Mouse (Mus musculus) myocyte (in vitro differentiated cells): ENCODE measurements around the gene Sh3d19. TPM values are rescaled to one million over a fixed set of nuclear protein-coding genes. Genes with fewer than 3 reads are reported as not detected.

ENCODE experiments used
- H3K27me3 ChIP-seq: one replicate; pipeline ENCODE4 v1.6.1; 2011; ENCODE audit not compliant: control insufficient read depth, insufficient read depth, insufficient read length
- H3K36me3 ChIP-seq: one replicate; pipeline ENCODE4 v1.6.1; 2011; ENCODE audit not compliant: control insufficient read depth, insufficient read depth
- H3K4me2 ChIP-seq: one replicate; pipeline ENCODE4 v1.6.1; 2011; ENCODE audit warnings: low read depth, control low read depth
- H3K4me3 ChIP-seq: one replicate; pipeline ENCODE4 v1.5.1; 2011; ENCODE audit warnings: mild to moderate bottlenecking, control low read depth, moderate library complexity
- H3K79me2 ChIP-seq: one replicate; pipeline ENCODE4 v1.6.1; 2011; ENCODE audit not compliant: control insufficient read depth, insufficient read depth
- H3ac ChIP-seq: one replicate; pipeline ENCODE4 v1.6.1; 2011; ENCODE audit not compliant: control insufficient read depth, insufficient read length
- CEBPB ChIP-seq: IDR thresholded peaks from 2 replicates; pipeline ENCODE4 v1.6.1; 2011; ENCODE audit warnings: mild to moderate bottlenecking, moderate library complexity; ENCODE audit not compliant: poor library complexity, insufficient read depth, severe bottlenecking
- E2F4 ChIP-seq: IDR thresholded peaks from one replicate; pipeline ENCODE4 v1.6.1; 2011; ENCODE audit warnings: mild to moderate bottlenecking, control low read depth, moderate library complexity; ENCODE audit not compliant: insufficient read depth
- MAX ChIP-seq: IDR thresholded peaks from one replicate; pipeline ENCODE4 v1.6.1; 2011; ENCODE audit warnings: low read depth, mild to moderate bottlenecking, control low read depth
- MYOD1 ChIP-seq, 3 experiments: IDR thresholded peaks; one replicate each; pipeline ENCODE4 v1.6.1; 2011; ENCODE audit warnings: control low read depth in 2 of 3, low read depth in 2 of 3, mild to moderate bottlenecking in 2 of 3, moderate library complexity in 1 of 3; ENCODE audit not compliant: insufficient read length in 2 of 3, control insufficient read depth in 1 of 3
- MYOG ChIP-seq, 3 experiments: IDR thresholded peaks; one replicate each; pipeline ENCODE4 v1.6.1; 2011; ENCODE audit warnings: control low read depth in 2 of 3, low read depth in 2 of 3, mild to moderate bottlenecking in 2 of 3; ENCODE audit not compliant: insufficient read length in 2 of 3, control insufficient read depth in 1 of 3, insufficient read depth in 1 of 3
- POLR2A ChIP-seq: IDR thresholded peaks from one replicate; pipeline ENCODE4 v1.6.1; 2011; ENCODE audit warnings: low read depth, mild to moderate bottlenecking, control low read depth, moderate library complexity; ENCODE audit not compliant: insufficient read length
- POLR2AphosphoS2 ChIP-seq: IDR thresholded peaks from one replicate; pipeline ENCODE4 v1.6.1; 2011; ENCODE audit warnings: low read depth, control low read depth; ENCODE audit not compliant: insufficient read length
- REST ChIP-seq: IDR thresholded peaks from one replicate; pipeline ENCODE4 v1.6.1; 2011; ENCODE audit warnings: mild to moderate bottlenecking, control low read depth, moderate library complexity; ENCODE audit not compliant: insufficient read depth, insufficient read length
- SRF ChIP-seq: IDR thresholded peaks from one replicate; pipeline ENCODE4 v1.6.1; 2011; ENCODE audit warnings: low read depth; ENCODE audit not compliant: control insufficient read depth, insufficient read length
- TCF12 ChIP-seq: IDR thresholded peaks from one replicate; pipeline ENCODE4 v1.6.1; 2011; ENCODE audit warnings: mild to moderate bottlenecking, control low read depth; ENCODE audit not compliant: poor library complexity, insufficient read depth, severe bottlenecking
- TCF3 ChIP-seq: IDR thresholded peaks from one replicate; pipeline ENCODE4 v1.6.1; 2011; ENCODE audit warnings: low read depth, control low read depth; ENCODE audit not compliant: insufficient read length
- USF1 ChIP-seq: IDR thresholded peaks from one replicate; pipeline ENCODE4 v1.6.1; 2011; ENCODE audit warnings: low read depth, mild to moderate bottlenecking, control low read depth, moderate library complexity
- polyA plus RNA-seq: library from polyadenylated mRNA; unstranded; fragments of >200 nt; fragmentation: generic; extraction: Trizol; gene quantifications from one replicate; pipeline ENCODE4 v1.2.1, GENCODE M21; 2012; ENCODE audit warnings: missing spikeins

Sh3d19 gene
- polyA plus RNA-seq, 1 experiment, result 7.0 TPM

- TF ChIP-seq SRF (no peak), REST (no peak), POLR2A (no peak), CEBPB (no peak), TCF3 (no peak), MYOG (IDR thresholded peaks at IDR 0.05; ENCODE audit: control insufficient read depth in 1 of 3, insufficient read depth in 1 of 3, insufficient read length in 2 of 3, low read depth in 2 of 3) (no peak), MAX (no peak), E2F4 (no peak), MYOD1 (IDR thresholded peaks at IDR 0.05; ENCODE audit: control insufficient read depth in 1 of 3, insufficient read length in 2 of 3, low read depth in 2 of 3) (no peak), TCF12 (no peak), USF1 (no peak), POLR2AphosphoS2 (no peak)
- no peak overlapping the region for H3ac ChIP-seq
- H3K27me3 ChIP-seq, result no peaks in the 10 kb centered on the region
- H3K36me3 ChIP-seq, result no peaks in the 10 kb centered on the region
- no peak overlapping the region for H3K4me2 ChIP-seq
- H3K79me2 ChIP-seq, result no peaks in the 10 kb centered on the region
- no peak overlapping the region for H3K4me3 ChIP-seq
Measured at GRCm38 (mm10) chr3:86076511-86077283, 105.8 kb downstream of the Sh3d19 start.

DNA sequence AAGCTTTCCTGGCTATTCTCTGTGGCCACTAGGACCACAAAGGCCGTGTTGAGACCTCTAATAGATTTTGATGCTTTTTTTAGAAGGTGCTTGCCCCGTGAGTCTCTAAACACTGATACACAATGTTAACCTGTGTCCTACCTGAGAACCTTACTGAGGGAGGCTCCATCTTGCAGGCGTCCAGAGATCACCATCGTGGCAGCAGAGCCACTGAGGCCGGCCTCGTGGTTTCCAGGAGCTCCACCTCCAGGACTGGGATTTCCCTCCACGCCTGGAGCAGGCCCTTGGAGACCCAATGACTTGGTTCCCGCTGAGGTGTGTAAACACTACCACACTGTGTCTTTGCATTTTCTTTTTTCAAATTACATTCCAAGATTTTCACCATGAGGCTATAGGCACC is 112.1 kb downstream of the Sh3d19 start:
- no peaks in the 10 kb centered on the region for H3K27me3 ChIP-seq
- no peak overlapping the region for H3K4me3 ChIP-seq
- no peaks in the 10 kb centered on the region for H3K36me3 ChIP-seq
- no peak overlapping the region for H3ac ChIP-seq
- TF ChIP-seq TCF3 (no peak), POLR2A (no peak)
- no peaks in the 10 kb centered on the region for H3K79me2 ChIP-seq
- no peak overlapping the region for H3K4me2 ChIP-seq

- H3K4me2 ChIP-seq, result no peak overlapping the region
- no peaks in the 10 kb centered on the region for H3K79me2 ChIP-seq
- no peak for TF ChIP-seq POLR2A
- no peak for TF ChIP-seq MYOG (IDR thresholded peaks at IDR 0.05; ENCODE audit: control insufficient read depth in 1 of 3, insufficient read depth in 1 of 3, insufficient read length in 2 of 3, low read depth in 2 of 3)
- H3K27me3 ChIP-seq, result no peaks in the 10 kb centered on the region
- no peak overlapping the region for H3K4me3 ChIP-seq
- H3K36me3 ChIP-seq, result no peaks in the 10 kb centered on the region
- no peak overlapping the region for H3ac ChIP-seq
Measured at GRCm38 (mm10) chr3:86085001-86085400, 114.1 kb downstream of the Sh3d19 start.

- no peak overlapping the region for H3ac ChIP-seq
- no peak overlapping the region for H3K4me2 ChIP-seq
- no peak overlapping the region for H3K4me3 ChIP-seq
- no peaks in the 10 kb centered on the region for H3K27me3 ChIP-seq
- no peaks in the 10 kb centered on the region for H3K79me2 ChIP-seq
- no peaks in the 10 kb centered on the region for H3K36me3 ChIP-seq
- TF ChIP-seq TCF3, result no peak
- no peak for TF ChIP-seq CEBPB
- no peak for TF ChIP-seq MYOG (IDR thresholded peaks at IDR 0.05; ENCODE audit: control insufficient read depth in 1 of 3, insufficient read depth in 1 of 3, insufficient read length in 2 of 3, low read depth in 2 of 3)
Measured at GRCm38 (mm10) chr3:86087872-86088271, 117.0 kb downstream of the Sh3d19 start.

DNA sequence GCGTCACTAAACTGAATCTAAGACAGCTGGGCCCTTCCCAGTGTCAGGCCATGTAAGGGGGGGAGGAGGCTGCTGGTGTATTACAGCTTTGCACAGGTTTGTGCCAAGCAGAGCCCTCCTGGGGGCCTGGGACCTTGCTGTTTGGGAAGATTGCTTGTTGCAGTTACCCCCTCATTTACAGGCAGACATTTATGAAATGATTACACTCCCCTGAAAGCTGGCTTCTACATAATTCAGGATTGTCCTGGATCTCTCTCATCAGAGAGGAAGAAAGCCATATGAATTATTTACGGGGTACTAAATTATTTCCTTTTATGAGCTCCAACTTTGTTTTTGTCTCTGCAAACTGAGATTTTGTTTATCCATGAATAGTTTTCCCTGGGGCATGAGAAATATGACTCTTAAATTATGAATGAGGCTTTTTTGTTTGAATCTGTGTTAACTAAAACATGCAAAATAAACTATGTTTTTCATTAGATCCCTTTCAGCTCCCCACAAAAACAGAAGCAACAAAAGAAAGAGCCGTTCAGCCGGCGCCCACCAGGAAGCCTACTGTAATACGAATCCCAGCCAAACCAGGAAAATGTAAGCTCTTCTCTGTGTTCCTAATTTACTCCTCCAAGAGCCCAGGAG is 122.4 kb downstream of the Sh3d19 start:
- H3ac ChIP-seq, result no peak overlapping the region
- H3K4me2 ChIP-seq, result no peak overlapping the region
- no peak overlapping the region for H3K4me3 ChIP-seq
- no peaks in the 10 kb centered on the region for H3K79me2 ChIP-seq
- H3K27me3 ChIP-seq, result no peaks in the 10 kb centered on the region
- no peaks in the 10 kb centered on the region for H3K36me3 ChIP-seq
- TF ChIP-seq POLR2AphosphoS2 (no peak), POLR2A (no peak), E2F4 (no peak), REST (no peak), TCF12 (no peak), USF1 (no peak), TCF3 (no peak), MYOD1 (IDR thresholded peaks at IDR 0.05; ENCODE audit: control insufficient read depth in 1 of 3, insufficient read length in 2 of 3, low read depth in 2 of 3) (no peak), MAX (no peak), MYOG (IDR thresholded peaks at IDR 0.05; ENCODE audit: control insufficient read depth in 1 of 3, insufficient read depth in 1 of 3, insufficient read length in 2 of 3, low read depth in 2 of 3) (no peak)
